In genomic region chr14:47169677-47170410, GRCm38 (mm10) we compare ENCODE assay signal across 19 mouse cellular contexts. TPM values are rescaled to one million over a fixed set of nuclear protein-coding genes. Genes with fewer than 3 reads are reported as not detected.
DNase-seq lines count a peak whose midpoint lies in the region; ATAC-seq lines count a peak whose summit lies in the region.
"Had no signal": no experiment of that assay in that cellular context is flagged by ENCODE, and none has a peak within 500 bp of the region (broad histone marks: within the 10 kb centered on the region; RNA-seq: fewer than 3 reads in every experiment).

No protein-coding gene starts in this region.

- DNase-seq in adrenal gland, adult (ENCODE audit: inconsistent age in 2 of 2, low spot score in 1 of 2) = peak; percentile 69 to 89
- DNase-seq in adrenal gland, postnatal 4 days (ENCODE audit: low spot score in 2 of 2) = no peak
- peak; percentile 14 for DNase-seq in CD4-positive helper T cell, adult 2 months (ENCODE audit: low read depth, low spot score)
- peak; percentile 65 for DNase-seq in adrenal gland, postnatal 14 days
- DNase-seq in left cerebral cortex, postnatal 10 days (ENCODE audit: extremely low spot score in 1 of 2, low spot score in 2 of 2) = no peak
- DNase-seq in gastrocnemius, postnatal 14 days = no peak
- DNase-seq in layer of hippocampus, postnatal 36 days = no peak
- DNase-seq: cerebellum, adult 9-11 months; gastrocnemius, adult 2 months; heart, adult 2 months; kidney, adult 11 months; liver, postnatal 0 days; lung, postnatal 10 days; right cerebral cortex, adult 18-20 months; thymus, postnatal 36 days had no signal

- intact Hi-C loops in left cerebral cortex, postnatal 10 days (cut with DNase I) = no loop called here
- intact Hi-C loops in gastrocnemius, postnatal 14 days (cut with DNase I; ENCODE audit: low total_unique reads) = no loop called here

- ATAC-seq in megakaryocyte-erythroid progenitor cell, adult 5-6 weeks (replicated peaks; ENCODE audit: low FRiP score, low TSS enrichment, poor library complexity, severe bottlenecking) = peak; percentile 54
- ATAC-seq: forebrain, embryonic 16.5 days; hindbrain, postnatal 0 days; liver, postnatal 0 days; midbrain, embryonic 15.5 days had no signal

RNA-seq across cellular contexts. Expression of gene Gch1, which starts 19.4 kb away (rescaled TPM):
- total RNA-seq in adrenal gland, postnatal 4 days (2021) = 10 to 100 TPM; 42.3 to 43.9 TPM
- 42.0 and 51.3 TPM in 2 replicates for total RNA-seq in adrenal gland, postnatal 14 days (2021)
- 1.9 and 4.1 TPM in 2 replicates for total RNA-seq in megakaryocyte-erythroid progenitor cell, adult 5-6 weeks (2014; fragmentation: Nextera tagmentation)
- 2.6 and 3.5 TPM in 2 replicates for total RNA-seq in megakaryocyte-erythroid progenitor cell, adult 5-6 weeks (2017)
- total RNA-seq in left cerebral cortex, postnatal 10 days (2021) = 1 to 10 TPM; 1.1 to 1.4 TPM
- 1 to 10 TPM; 1.7 to 1.8 TPM for total RNA-seq in gastrocnemius, postnatal 14 days (2021)
- total RNA-seq in layer of hippocampus, postnatal 36 days (2021) = 1 to 10 TPM; 1.4 to 1.6 TPM

Comparison
In these comparisons a context has a peak if more than half of its experiments do, and no peak if none do; other contexts are left out.
1. DNase-seq: peak in adrenal gland, adult (2 of 2), CD4-positive helper T cell, adult 2 months (single experiment) and adrenal gland, postnatal 14 days (single experiment); none in adrenal gland, postnatal 4 days (0 of 2), left cerebral cortex, postnatal 10 days (0 of 2), gastrocnemius, postnatal 14 days (single experiment) and layer of hippocampus, postnatal 36 days (0 of 2).